Mouse (Mus musculus) heart, adult 9 months (tissue): ENCODE results near the gene Olfr1386.
"Not testable (repeated sequence)": the region's sequence is repeated elsewhere in the genome, so short reads cannot be mapped to it uniquely, and the experiment has no call there.

ENCODE experiments used
- DNase-seq, 2 experiments: peaks; one replicate each; pipeline ENCODE4 v3.0.0; 2022; ENCODE audit warnings: low spot score in 2 of 2

Olfr1386 gene

DNA sequence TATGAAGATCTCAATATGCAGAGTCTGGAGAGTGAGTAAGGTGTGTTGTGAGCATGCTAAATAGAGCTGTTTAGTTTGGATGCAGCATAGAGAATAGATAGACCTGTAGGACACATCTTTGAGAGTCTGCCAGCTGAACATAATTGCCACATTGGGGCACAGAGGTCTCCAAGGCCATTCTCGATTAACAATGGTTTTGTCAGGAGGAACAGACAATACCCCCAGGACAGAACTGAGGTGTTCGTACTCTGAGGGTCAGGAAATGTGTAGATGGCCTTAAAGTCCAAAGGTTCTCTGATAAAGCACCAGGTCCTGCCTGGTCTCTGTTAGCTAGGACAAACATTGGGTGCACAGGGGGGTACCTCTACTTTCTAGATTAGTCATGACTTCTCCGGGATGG is at the start of gene Olfr1386:
Olfr1386 (plus strand) TSS at position 301 of the 400 bp plus-strand sequence.
- DNase-seq, result not testable (repeated sequence)

DNA sequence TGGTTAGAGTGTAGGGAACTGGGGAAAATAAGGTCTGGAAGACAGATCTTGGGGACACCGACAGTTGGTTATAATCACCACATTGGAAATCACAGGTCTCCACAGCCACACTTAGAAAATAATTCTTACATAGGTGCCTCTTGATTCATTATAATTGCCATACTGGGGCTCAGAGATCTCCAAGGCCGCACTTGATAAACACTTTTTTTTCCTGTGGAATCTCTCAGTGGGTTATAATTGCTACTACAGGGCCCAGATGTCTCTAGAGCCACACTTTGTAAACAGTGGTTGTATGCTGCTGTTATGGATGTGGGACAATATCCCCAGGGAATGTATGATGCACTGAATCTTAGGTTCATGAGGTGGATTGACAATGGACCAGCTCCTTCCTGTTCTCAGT is 42.1 kb upstream of the Olfr1386 start, which contains the start of gene Olfr1389:
Olfr1389 (plus strand) TSS at position 301 of the 400 bp plus-strand sequence.
- DNase-seq, result no peak

DNA sequence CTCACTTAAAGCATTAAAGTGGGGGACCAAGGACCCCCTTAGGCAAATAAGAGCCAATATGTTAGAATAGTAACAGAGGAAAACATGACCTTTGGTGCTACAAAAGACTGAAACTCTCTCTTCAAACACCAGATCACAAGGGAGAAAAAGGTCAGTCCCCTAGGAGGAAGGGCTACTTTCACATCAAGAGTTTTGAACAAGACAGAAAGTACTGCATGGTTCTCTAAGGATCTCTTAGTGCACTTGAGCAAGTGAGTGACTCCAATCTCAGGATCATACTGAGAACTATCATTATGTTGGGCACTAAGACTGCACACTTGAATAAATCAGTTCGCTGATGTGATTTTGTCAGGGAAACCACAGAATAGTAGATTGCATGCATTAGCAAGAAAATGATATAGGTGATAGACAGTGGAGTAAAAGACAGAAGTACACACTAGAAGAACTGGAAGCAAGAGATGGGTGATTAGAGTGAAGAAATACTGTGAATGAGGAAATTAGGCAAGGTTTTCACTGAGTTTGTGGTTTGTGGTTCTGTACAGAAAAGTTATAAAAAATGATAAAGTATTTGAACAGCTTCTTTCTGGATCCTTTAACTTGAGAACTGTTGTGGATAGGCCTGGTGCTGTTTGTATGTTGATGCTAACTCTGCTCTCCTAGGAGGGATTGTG is 39.5 kb upstream of the Olfr1386 start:
- no peak for DNase-seq

DNA sequence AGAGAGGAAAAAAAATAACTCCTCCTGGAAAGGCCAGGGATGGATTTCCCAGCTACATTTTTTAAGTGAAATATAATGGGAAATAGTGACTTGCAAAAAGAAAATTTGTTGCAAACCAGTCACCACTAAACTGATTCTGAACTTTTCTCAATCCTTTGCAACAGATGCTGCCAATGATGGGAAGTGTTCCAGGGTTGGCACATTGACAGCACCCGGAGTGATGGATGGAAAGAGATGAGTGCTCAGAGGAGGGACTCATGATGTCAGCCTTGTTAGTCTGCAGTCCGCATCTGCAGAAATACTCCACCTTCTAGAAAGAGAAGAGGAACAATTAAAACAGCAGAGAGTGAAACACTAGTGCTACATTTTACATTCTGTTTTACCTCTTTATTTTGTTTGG is 35.2 kb upstream of the Olfr1386 start:
- DNase-seq, result no peak

GRCm38 (mm10) chr11:49436411-49436810 is 28.4 kb upstream of the Olfr1386 start, which contains the start of gene Olfr1388:
Gene Olfr1388 (plus strand): TSS chr11:49436624.
- peak in 1 of 2 experiments; percentile 31 for DNase-seq

GRCm38 (mm10) chr11:49455043-49455442 is 9.8 kb upstream of the Olfr1386 start, which contains the start of gene Olfr1387:
Gene Olfr1387 (plus strand): TSS chr11:49455343.
- no peak for DNase-seq

GRCm38 (mm10) chr11:49485973-49486372 is 21.1 kb downstream of the Olfr1386 start:
- DNase-seq, result no peak

GRCm38 (mm10) chr11:49488770-49489169 is 23.9 kb downstream of the Olfr1386 start, which contains the start of gene Olfr1385:
Gene Olfr1385 (plus strand): TSS chr11:49489070.
- not testable (repeated sequence) for DNase-seq

DNA sequence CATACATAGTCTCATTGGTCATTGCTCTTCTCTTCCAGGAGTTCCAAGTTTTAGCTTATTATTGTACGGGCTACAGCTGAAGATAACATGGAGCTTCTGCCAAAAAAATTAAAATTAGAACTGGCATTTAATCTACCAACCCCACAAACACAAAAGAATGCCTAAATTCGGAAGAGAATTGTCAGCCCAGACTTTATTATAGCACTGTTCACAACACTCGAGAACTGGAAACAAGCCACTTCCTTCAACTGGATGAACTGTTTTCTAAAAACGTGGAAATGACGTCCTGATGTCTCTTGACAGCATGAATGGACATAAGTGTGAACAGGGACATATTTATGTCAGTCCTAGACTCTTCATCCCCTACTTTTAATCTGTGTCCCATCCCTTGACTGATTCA is 53.2 kb downstream of the Olfr1386 start:
- DNase-seq, result no peak

DNA sequence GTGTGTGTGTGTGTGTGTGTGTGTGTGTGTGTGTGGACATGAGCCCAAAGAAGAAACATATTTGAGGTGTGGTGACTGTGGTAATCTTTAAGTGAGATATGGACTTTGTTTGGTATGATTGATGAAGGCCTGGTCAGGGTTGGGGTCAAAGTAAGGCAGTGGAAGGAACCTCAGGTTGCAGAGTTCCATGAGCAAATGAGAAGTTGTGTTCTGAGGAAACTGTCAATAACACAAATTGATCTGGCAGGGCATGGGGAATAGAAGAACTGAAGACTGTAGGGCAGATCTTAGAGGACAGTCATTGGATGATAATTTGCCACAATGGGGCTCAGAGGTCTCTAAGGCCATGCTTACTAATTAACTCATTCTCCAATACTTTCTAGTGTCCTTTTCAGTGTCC is 54.5 kb downstream of the Olfr1386 start, which contains the start of gene Olfr1383:
Olfr1383 (plus strand) TSS at position 301 of the 400 bp plus-strand sequence.
- no peak for DNase-seq
